Mouse (Mus musculus) T-helper 2 cell (primary cell): Measurements from ENCODE around the gene Cep57.

Source experiments
- in situ Hi-C: fragments of 300-600 bp; cut with MboI, MseI; formaldehyde crosslinking; loops from one replicate; pipeline ENCODE4 v1.15.1; 2025; ENCODE audit warnings: high pct_unique_total_duplicates

Gene Cep57

DNA sequence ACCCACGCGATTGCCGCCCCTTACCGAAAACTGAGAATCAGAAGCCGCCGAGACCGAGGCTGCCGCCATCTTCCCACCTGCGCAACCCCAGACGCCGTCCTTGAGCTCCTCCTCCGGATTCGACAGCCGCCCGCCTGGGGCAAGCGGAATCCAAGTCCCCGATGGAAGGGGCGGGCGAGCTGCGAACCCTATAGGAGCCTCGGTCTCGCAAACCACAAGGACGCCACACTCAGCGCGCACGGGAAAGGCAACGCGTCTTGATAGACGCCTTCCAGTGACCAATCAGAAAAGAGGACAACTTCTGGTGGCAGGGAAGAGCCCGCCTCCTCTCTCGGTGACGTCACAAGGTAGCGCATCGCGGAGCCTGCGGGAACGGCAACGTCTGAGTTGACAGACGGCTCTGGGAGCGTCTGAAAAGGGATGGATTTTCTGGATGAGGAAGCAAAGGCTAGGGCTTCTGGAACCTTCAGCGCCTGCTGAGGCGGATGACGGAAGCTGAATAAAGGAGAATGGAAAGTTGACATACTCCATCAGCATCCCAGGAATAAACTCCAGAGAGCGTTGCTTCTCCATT is at the start of gene Cep57:
Gene Cep57, minus strand, starts transcription at position 276 of the 574 bp plus-strand sequence.
- in situ Hi-C loops = loop anchor here (25.0 kb wide), 1 partner anchor 1185 kb away; no protein-coding TSS in a partner anchor

- in situ Hi-C loops = no loop called here
These were observed 48.4 kb upstream of the Cep57 start for GRCm38 (mm10) chr9:13875340-13875739.

DNA sequence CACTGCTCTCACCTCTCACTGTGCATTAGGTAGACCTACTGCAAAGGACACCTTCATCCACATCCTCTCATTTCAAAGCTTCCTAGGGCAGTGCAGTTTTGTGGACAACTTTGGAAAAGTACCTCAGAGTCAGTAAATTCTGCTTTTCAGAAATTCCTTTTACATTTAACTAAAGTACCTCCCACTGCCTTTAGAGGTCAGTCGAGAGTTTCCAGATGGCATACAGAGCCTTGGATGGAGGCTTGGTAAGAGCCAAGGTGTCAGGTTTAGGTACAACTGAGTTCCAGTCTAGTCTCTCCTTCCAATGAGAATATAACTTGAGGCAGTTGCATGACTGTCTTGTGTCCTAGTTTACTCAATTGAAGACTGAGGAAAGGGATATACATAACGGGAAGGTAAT is 47.5 kb upstream of the Cep57 start:
- in situ Hi-C loops = no loop called here

- in situ Hi-C loops = no loop called here
These were observed 44.7 kb upstream of the Cep57 start for GRCm38 (mm10) chr9:13871631-13872030.

DNA sequence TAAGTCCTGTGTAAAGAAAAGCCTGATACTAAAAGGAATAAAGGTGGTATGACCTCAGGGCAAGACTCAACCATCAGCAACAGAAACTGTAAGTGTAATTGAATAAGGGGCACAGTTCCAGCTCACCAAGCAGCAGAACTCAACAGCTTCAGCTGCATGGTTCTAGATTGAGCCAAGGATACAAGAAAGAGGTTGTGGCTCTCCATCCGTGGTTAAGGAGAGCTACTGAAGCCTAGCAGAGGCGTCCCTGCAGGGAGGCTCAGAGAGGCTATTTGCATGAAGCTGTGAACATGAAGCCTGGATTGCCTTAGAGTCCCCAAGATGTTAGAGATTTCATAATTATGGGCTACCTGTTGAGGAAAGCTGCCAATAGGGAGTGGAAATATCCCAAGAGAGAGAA is 40.7 kb upstream of the Cep57 start:
- in situ Hi-C loops = no loop called here

DNA sequence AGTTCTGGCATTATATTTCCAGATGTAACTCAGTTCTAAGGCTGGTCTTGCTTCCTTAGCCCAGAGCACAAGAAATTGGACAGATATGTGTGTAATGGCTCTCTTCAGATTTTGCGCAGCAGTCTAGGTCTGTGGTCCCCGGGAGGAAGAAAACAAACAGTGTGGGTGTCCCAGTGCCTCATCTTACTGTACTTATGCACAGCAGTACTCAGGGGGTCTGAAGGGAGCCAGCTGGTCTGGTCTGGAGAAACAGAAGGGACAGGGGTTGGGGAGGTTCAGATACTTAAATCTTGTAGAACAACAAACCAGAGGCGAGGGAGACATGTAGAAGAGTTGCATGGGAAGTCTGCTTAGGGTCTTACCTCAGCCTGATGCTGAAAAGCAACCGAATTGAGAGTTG is 29.9 kb upstream of the Cep57 start:
- in situ Hi-C loops = no loop called here

DNA sequence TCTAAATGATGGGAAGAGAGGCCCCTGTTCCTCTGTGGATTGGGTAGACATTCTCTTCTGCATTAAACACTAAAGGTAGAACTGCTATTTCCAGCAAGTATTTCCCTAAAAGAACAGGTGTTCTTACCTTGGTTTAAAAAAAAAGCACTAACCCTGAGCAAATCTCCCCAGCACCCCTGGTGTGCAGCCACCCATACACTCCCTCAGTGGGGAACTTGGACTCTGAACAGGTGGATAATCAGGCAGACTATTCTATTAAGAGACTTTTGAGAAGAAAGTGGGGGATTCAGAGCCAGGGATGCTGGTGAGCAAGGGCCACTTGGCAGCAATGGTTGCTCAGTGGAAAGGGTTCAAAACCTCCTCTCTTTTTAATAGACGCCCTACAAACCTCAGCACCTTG is 29.3 kb upstream of the Cep57 start:
- in situ Hi-C loops = no loop called here

GRCm38 (mm10) chr9:13853876-13854275 is 27.0 kb upstream of the Cep57 start:
- in situ Hi-C loops = no loop called here

DNA sequence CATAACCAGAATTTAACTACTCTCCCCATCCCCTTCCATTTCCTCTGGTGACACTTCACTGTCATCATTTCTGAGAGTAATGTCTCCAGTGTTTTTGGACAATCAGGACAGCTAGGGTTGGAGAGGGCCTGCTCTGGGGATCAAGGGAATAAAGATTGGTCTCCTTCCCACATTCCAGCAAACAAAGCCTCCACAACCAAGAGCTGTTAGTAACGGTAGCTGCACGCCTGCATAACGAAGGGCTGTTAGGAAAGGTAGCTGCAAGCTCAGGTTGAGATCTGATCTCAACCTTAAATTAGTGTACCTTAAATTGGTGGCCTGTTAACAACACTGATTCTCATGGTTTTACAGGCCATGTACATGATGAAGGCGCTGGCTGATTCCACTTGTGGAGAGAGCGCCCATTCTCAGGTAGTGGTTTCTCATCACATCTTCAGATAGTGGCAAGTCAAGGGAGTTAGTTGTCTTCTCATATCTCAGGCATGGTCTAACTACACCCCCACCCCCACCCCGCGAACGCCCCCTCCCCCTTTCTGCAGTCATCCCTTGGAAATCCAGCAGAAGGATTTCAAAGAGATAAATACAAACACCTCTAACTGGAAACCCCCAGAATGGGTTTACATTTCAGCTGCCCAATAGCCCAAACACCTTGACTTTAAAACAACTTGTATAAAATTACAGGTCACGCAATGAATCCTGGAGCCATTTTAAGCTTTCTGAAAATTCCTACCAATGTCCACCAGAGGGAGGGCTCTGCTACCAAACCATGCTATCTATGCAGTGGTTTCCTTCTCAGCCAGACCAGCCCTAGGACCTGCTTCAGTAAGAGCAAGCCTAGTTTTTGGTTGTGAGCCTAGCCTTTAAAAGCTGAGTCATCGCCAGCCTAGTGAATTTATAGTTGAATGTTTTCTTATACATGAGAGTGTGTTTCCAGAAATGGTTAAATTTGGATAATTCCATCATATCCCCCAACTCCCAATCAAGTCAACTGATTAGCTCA is 21.9 kb upstream of the Cep57 start:
- in situ Hi-C loops = loop anchor here (25.0 kb wide), 1 partner anchor 1164 kb away; no protein-coding TSS in a partner anchor

DNA sequence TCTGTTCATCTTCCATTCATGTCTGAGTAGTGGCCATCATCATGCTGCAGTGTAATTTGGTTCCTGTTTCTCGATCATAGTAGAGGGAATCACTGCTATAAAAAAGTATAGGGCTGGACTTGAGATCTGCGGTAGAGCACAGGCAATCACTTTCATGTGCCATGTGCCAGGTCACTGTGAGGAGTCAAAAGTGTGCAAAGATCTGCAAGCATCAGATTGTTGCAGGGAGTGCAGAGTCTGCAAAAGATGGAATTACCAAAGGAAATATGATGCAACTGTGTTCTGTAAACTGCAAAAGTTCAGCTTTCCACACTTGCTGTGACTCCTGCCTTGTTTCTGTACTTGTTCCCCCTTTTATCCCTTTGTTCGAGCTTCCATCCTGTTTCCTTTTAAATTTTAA is 20.7 kb upstream of the Cep57 start:
- in situ Hi-C loops = loop anchor here (25.0 kb wide), 1 partner anchor 1165 kb away; no protein-coding TSS in a partner anchor

GRCm38 (mm10) chr9:13836726-13837125 is 9.8 kb upstream of the Cep57 start:
- in situ Hi-C loops = loop anchor here (25.0 kb wide), 1 partner anchor 1176 kb away; no protein-coding TSS in a partner anchor

DNA sequence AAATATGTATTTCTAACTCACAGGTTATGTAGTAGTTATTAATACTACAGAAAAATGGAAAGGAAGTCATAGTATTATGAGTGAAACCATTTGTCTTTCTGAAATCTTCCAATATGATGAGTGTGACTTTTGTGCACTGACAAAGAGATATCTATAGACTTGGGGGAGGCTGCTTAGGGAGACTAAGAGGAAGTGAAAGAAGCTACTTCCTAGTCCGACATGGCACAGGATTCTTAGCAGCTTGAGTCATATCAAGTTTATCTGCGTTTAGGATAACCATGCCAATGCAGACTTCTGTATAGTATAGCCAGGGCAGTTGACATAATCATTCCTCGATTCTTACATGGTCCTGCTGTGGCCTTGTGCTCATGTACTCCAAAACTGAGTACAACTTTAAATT is 8.3 kb upstream of the Cep57 start:
- in situ Hi-C loops = loop anchor here (25.0 kb wide), 1 partner anchor 1177 kb away; no protein-coding TSS in a partner anchor

GRCm38 (mm10) chr9:13828087-13828441 is 1.2 kb upstream of the Cep57 start:
- in situ Hi-C loops = loop anchor here (25.0 kb wide), 1 partner anchor 1184 kb away; no protein-coding TSS in a partner anchor

- in situ Hi-C loops = loop anchor here (25.0 kb wide), 1 partner anchor 1185 kb away; no protein-coding TSS in a partner anchor
These were observed 639 bp upstream of the Cep57 start, which contains the start of gene Fam76b for GRCm38 (mm10) chr9:13827406-13828086. Gene Fam76b, plus strand, starts transcription at chr9:13827716.

DNA sequence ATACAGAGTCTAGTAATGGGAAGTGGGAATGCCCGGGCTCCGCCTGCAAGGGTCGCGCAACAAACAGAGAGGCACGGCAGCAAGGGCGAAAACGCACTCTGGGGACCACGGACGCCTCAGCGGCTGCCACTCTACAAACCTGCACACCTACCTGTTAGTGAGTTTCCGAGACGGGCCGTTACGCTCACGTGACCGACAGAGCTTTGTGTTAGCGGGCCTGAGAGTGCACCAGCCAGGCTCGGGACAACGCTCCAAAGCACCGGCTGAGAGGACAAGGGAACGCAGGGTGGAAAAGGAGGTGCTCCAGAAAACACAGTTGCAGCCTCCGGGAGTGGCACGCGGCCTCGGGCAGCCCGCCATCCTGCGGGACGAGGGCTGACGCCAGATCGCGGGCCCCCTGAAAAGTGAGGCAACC is 509 bp downstream of the Cep57 start:
- in situ Hi-C loops = loop anchor here (25.0 kb wide), 1 partner anchor 1186 kb away; no protein-coding TSS in a partner anchor

DNA sequence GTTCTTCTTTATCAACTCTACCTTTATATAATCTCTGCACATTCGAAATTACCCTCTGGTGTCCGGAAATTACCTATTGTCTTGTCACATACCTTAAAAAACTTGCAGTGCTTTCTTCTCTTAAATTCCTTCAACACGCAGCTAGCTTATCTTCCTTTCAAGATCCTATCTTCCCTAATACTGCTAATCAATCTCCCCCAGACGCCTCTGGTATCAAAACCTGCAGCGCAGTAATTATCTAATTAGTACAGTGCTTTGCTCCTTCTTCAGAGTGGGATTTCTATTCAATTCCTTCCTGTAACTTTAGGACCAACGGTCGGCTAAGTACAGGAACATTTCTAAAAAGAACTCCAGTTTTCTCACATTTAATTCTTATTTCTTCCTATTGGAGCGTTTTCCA is 1.0 kb downstream of the Cep57 start:
- in situ Hi-C loops = loop anchor here (25.0 kb wide), 1 partner anchor 1186 kb away; no protein-coding TSS in a partner anchor

GRCm38 (mm10) chr9:13820774-13821173 is 6.1 kb downstream of the Cep57 start:
- in situ Hi-C loops = no loop called here

GRCm38 (mm10) chr9:13818369-13818768 is 8.5 kb downstream of the Cep57 start:
- in situ Hi-C loops = loop anchor here (5.0 to 10.0 kb wide), 3 partner anchors 71 to 1526 kb away; partner anchors contain the start of gene Mtmr2

- in situ Hi-C loops = loop anchor here (10.0 kb wide), 2 partner anchors 575 to 1535 kb away; no protein-coding TSS in a partner anchor
These were observed 17.0 kb downstream of the Cep57 start for GRCm38 (mm10) chr9:13809937-13810336.

GRCm38 (mm10) chr9:13807657-13808056 is 19.2 kb downstream of the Cep57 start:
- in situ Hi-C loops = no loop called here

DNA sequence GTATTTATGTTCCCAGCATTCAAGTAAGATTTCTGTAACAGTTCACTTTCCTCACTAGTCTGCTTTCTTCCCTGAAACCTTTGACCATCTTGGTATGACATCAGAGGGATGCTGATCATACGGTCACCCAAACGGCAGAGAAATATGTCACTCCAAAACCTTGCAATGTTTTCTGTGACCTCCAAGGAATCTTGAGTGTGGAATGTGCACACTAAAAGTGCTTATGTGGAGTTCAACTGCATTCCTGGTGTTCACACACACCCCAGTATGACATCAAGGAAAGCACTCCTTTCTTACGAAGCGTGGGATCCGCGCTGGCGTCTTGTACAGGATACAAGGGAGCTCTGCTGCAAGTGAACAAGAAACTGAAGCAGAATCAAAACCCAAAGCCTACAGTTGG is 20.1 kb downstream of the Cep57 start:
- in situ Hi-C loops = no loop called here
